In genomic region chr3:94953764-94954616, GRCm38 (mm10) we compare ENCODE assay signal across 8 mouse cellular contexts. TPM values are rescaled to one million over a fixed set of nuclear protein-coding genes. Genes with fewer than 3 reads are reported as not detected.
DNase-seq lines count a peak whose midpoint lies in the region; ATAC-seq lines count a peak whose summit lies in the region.

TSS of gene Rfx5 (plus strand) at chr3:94954075.

- peak within 1 kb of the TSS; percentile 94 for H3K27ac ChIP-seq in forebrain, embryonic 14.5 days (ENCODE audit: low read depth, low read length)
- H3K27ac ChIP-seq in neural tube, embryonic 15.5 days (replicated peaks): peak within 1 kb of the TSS; percentile 99

- H3K4me1 ChIP-seq in forebrain, embryonic 14.5 days (ENCODE audit: control insufficient read depth, insufficient read depth, low read length): peaks cover 8% of the 10 kb centered on the region
- H3K4me1 ChIP-seq in neural tube, embryonic 15.5 days: peaks cover 35% of the 10 kb centered on the region

- no peaks in the 10 kb centered on the region for H3K27me3 ChIP-seq in forebrain, embryonic 14.5 days (replicated peaks; ENCODE audit: control insufficient read depth, insufficient read depth, low read length)
- H3K27me3 ChIP-seq in neural tube, embryonic 15.5 days (replicated peaks): no peaks in the 10 kb centered on the region

- ATAC-seq in forebrain, embryonic 14.5 days: peak; percentile 98
- ATAC-seq in neural tube, embryonic 15.5 days (ENCODE audit: low FRiP score): peak; percentile 97

- peak within 1 kb of the TSS; percentile 61 for H3K4me3 ChIP-seq in forebrain, embryonic 14.5 days (ENCODE audit: low read depth, low read length)
- H3K4me3 ChIP-seq in neural tube, embryonic 15.5 days (replicated peaks): peak within 1 kb of the TSS; percentile 84

- WGBS in forebrain, embryonic 14.5 days: under 1% methylated on average over 50 of the region's 50 CpGs
- under 1% methylated on average over 50 of the region's 50 CpGs for WGBS in neural tube, embryonic 15.5 days

- peak within 1 kb of the TSS; percentile 52 for H3K4me2 ChIP-seq in forebrain, embryonic 14.5 days (ENCODE audit: low read length)
- H3K4me2 ChIP-seq in neural tube, embryonic 15.5 days: peak within 1 kb of the TSS; percentile 60

- H3K9ac ChIP-seq in forebrain, embryonic 14.5 days (ENCODE audit: low read length): peak within 1 kb of the TSS; percentile 81
- H3K9ac ChIP-seq in neural tube, embryonic 15.5 days (replicated peaks): peak within 1 kb of the TSS; percentile 92

- H3K9me3 ChIP-seq in forebrain, embryonic 14.5 days (replicated peaks; ENCODE audit: control insufficient read depth, low read length): no peaks in the 10 kb centered on the region
- no peaks in the 10 kb centered on the region for H3K9me3 ChIP-seq in neural tube, embryonic 15.5 days (replicated peaks)

- peaks cover 36% of the 10 kb centered on the region for H3K36me3 ChIP-seq in forebrain, embryonic 14.5 days (ENCODE audit: control insufficient read depth, insufficient read depth, low read length)
- peaks cover 34% of the 10 kb centered on the region for H3K36me3 ChIP-seq in neural tube, embryonic 15.5 days

- DNase-seq in ES-CJ7 (ENCODE audit: low read depth, low spot score): peak; percentile 98
- DNase-seq in cerebellum, adult 11 months: peak; percentile 89
- DNase-seq in forebrain, embryonic 14.5 days (ENCODE audit: low spot score): peak; percentile 98
- peak; percentile 83 to 91 for DNase-seq in heart, postnatal 14 days
- DNase-seq in layer of hippocampus, adult 11-12 months (ENCODE audit: low spot score): peak; percentile 95
- peak; percentile 96 to 98 for DNase-seq in lung, adult 18-20 months
- DNase-seq in testis, postnatal 14 days (ENCODE audit: low spot score): peak; percentile 94

- intact Hi-C loops in heart, postnatal 14 days (cut with DNase I): loop anchor here (2.0 kb wide), 1 partner anchor 21 kb away; the partner anchor contains the start of gene Pi4kb

RNA-seq across cellular contexts. Expression of gene Rfx5, which starts in this region (rescaled TPM):
- 5.6 and 5.9 TPM in 2 replicates for polyA plus RNA-seq in forebrain, embryonic 14.5 days (2014; fragmentation: Nextera tagmentation; extraction: Ambion mirVana)
- 1 to 10 TPM; 8.2 to 8.4 TPM for total RNA-seq in heart, postnatal 14 days (2021)
- 7.1 and 8.0 TPM in 2 replicates for polyA plus RNA-seq in neural tube, embryonic 15.5 days (2015; fragmentation: Nextera tagmentation; extraction: Ambion mirVana)

Comparison
In these comparisons a context has a peak if more than half of its experiments do, and no peak if none do; other contexts are left out.
1. Peak in every context shown above with its lines: DNase-seq, ATAC-seq, H3K4me3 ChIP-seq and H3K27ac ChIP-seq.